Mouse (Mus musculus) cortical plate, adult 2 months (tissue): ENCODE data around the gene Krt10. TPM values are rescaled to one million over a fixed set of nuclear protein-coding genes. Genes with fewer than 3 reads are reported as not detected.

Source experiments
- H3K27ac ChIP-seq: fragments of 200-500 bp; 2 replicates; pipeline ENCODE4 v1.5.1; 2012; ENCODE audit warnings: low read length, control low read depth, inconsistent platforms; ENCODE audit not compliant: insufficient read depth
- H3K4me1 ChIP-seq: fragments of 200-500 bp; 2 replicates; pipeline ENCODE4 v1.6.1; 2011; ENCODE audit warnings: low read length; ENCODE audit not compliant: control insufficient read depth, insufficient read depth
- H3K4me3 ChIP-seq: fragments of 200-500 bp; 2 replicates; pipeline ENCODE4 v1.5.1; 2011; ENCODE audit warnings: mild to moderate bottlenecking, low read length, control low read depth; ENCODE audit not compliant: insufficient read depth
- CTCF ChIP-seq: fragments of 200-500 bp; IDR thresholded peaks from 2 replicates; pipeline ENCODE4 v1.5.1; 2011; ENCODE audit warnings: mild to moderate bottlenecking, control low read depth, low read length; ENCODE audit not compliant: insufficient read depth; ENCODE audit errors: extremely low read depth
- POLR2A ChIP-seq: fragments of 200-500 bp; IDR thresholded peaks from 2 replicates; pipeline ENCODE4 v1.6.1; 2011; ENCODE audit warnings: mild to moderate bottlenecking, low read length, control low read depth; ENCODE audit not compliant: insufficient read depth; ENCODE audit errors: extremely low read depth
- polyA plus RNA-seq: library from polyadenylated mRNA; depleted of rRNA; stranded (reverse); fragments of >200 nt; gene quantifications from 2 replicates; pipeline ENCODE4 v1.2.3, GENCODE M21; 2012

Krt10 gene
- polyA plus RNA-seq, 1 experiment: 12.9 TPM

GRCm38 (mm10) chr11:99385813-99386721 is 3.1 kb downstream of the Krt10 start:
- TF ChIP-seq CTCF (no peak), POLR2A (0 out of 2 replicates have a peak, but pooled peaks have one; percentile 15)
- peaks cover 3% of the 10 kb centered on the region; the same call in 1 of the 2 replicates for H3K4me1 ChIP-seq
- peak overlapping the region; percentile 96 for H3K27ac ChIP-seq
- H3K4me3 ChIP-seq: peak overlapping the region; percentile 67

- no peak for TF ChIP-seq POLR2A
- peak; percentile 90 for TF ChIP-seq CTCF
- Histone ChIP-seq H3K4me3 (no peak overlapping the region), H3K27ac (no peak overlapping the region), H3K4me1 (no peaks in the 10 kb centered on the region)
These were observed 9.6 kb downstream of the Krt10 start for GRCm38 (mm10) chr11:99379568-99379967.

- TF ChIP-seq CTCF: no peak
- no peak for TF ChIP-seq POLR2A
These were observed 14.4 kb downstream of the Krt10 start, which contains the start of gene Krt28 for GRCm38 (mm10) chr11:99374803-99375202. Krt28 (minus strand) TSS chr11:99374903.

DNA sequence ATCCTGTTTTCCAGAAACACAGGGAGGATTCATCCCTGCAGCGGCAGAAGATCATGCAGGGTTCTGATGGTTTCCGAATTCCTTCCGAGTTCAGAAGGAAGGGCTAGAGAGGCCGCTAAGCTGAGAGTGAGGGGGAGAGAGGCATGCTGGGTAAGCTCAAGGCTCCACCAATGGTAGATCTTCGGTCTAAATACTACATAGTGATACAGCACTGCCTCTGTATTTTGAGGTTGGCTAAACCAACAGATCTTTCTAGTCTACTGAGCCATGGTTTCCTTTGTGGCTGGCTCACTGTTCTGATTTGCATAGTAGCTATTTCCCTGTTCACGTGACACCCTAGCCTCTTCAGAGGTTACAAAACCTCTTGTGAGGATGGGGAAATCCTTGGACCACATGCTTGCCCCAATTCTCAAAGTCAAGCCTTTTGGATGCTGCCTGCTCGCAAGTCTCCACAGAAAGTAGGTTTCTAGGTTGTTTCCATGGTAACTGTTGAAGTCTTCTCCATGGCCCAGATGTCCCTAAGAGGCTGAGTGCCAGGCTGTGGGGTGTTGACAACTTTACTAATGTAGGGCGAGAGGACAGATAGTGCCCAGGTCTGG is 19.2 kb downstream of the Krt10 start:
- TF ChIP-seq CTCF (no peak), POLR2A (no peak)
- H3K4me3 ChIP-seq: no peak overlapping the region
- peaks cover 4% of the 10 kb centered on the region for H3K4me1 ChIP-seq
- no peak overlapping the region for H3K27ac ChIP-seq

More at GRCm38 (mm10) chr11:99374803-99375202, 14.4 kb downstream of the Krt10 start, which contains the start of gene Krt28:
- Histone ChIP-seq H3K27ac (no peak within 1 kb of the TSS), H3K4me3 (no peak within 1 kb of the TSS), H3K4me1 (peaks cover 3% of the 10 kb centered on the region)

DNA sequence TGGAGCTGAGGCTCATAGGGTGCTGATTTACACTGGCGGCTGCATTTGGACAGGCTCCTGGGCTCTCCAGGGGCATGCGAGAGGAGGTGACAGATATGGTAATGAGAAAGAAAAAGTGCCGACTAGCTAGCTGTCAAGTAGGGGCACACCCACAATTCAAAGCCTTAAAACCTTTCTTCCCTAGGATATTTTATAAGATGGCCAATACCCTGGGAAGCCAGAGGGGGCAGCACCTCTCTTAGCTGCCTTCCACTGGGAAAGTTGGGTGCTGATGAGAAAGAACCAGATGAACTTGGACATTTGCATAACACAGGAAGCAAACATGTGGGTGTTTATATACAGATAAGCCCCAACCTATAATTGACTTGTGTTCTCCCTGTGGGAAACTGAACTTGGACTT is 19.9 kb downstream of the Krt10 start:
- Histone ChIP-seq H3K27ac (no peak overlapping the region), H3K4me3 (no peak overlapping the region)
- TF ChIP-seq CTCF (peak; percentile 29; the same call in 1 of the 2 replicates), POLR2A (no peak)

GRCm38 (mm10) chr11:99366791-99367190 is 22.4 kb downstream of the Krt10 start:
- Histone ChIP-seq H3K4me1 (peaks cover 4% of the 10 kb centered on the region), H3K4me3 (no peak overlapping the region), H3K27ac (no peak overlapping the region)
- TF ChIP-seq CTCF (no peak), POLR2A (no peak)

More for the DNA sequence above, 19.9 kb downstream of the Krt10 start:
- peaks cover 4% of the 10 kb centered on the region for H3K4me1 ChIP-seq

DNA sequence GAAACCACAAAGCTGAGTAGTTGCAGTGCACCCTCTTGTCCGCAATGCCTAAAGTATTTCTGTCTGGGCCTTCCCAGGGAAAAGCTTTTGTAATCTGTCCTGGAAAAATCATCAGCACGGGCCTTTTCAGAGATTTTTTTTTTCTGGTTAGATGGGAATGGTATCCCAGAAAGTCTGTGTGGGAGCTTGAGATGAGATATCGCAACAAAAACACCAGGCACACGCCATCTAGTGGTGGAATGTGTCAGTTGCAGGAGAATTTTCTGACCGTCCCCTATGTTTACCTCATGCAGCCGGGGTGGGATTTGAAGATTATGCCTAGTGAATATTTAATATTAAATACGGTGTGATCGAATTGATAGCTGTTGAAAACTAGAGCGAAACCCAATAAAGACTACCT is 24.8 kb downstream of the Krt10 start:
- TF ChIP-seq POLR2A: no peak
- peak; percentile 69 for TF ChIP-seq CTCF
- Histone ChIP-seq H3K4me1 (no peaks in the 10 kb centered on the region), H3K27ac (no peak overlapping the region), H3K4me3 (no peak overlapping the region)

GRCm38 (mm10) chr11:99361423-99361822 is 27.7 kb downstream of the Krt10 start:
- Histone ChIP-seq H3K27ac (no peak overlapping the region), H3K4me3 (no peak overlapping the region), H3K4me1 (no peaks in the 10 kb centered on the region)
- no peak for TF ChIP-seq POLR2A
- TF ChIP-seq CTCF: no peak

GRCm38 (mm10) chr11:99351004-99351403 is 38.2 kb downstream of the Krt10 start, which contains the start of gene Krt27:
Krt27 (minus strand) TSS chr11:99351104.
- TF ChIP-seq CTCF (no peak), POLR2A (no peak)
- Histone ChIP-seq H3K27ac (no peak within 1 kb of the TSS), H3K4me1 (no peaks in the 10 kb centered on the region), H3K4me3 (no peak within 1 kb of the TSS)
